Mouse (Mus musculus) gastrocnemius, postnatal 25 days (tissue): ENCODE data around the gene Slc25a12. TPM values are rescaled to one million over a fixed set of nuclear protein-coding genes. Genes with fewer than 3 reads are reported as not detected.

Experiments
- DNase-seq: peaks from one replicate; pipeline ENCODE4 v3.0.0; 2022
- total RNA-seq, 2 experiments: library from RNA; stranded (reverse); gene quantifications; 1 replicate in 1 of 2; 2 replicates in 1 of 2; pipeline ENCODE4 v1.2.3; 2021

The Slc25a12 gene
- total RNA-seq, 2 experiments from 2014 or later: 407 to 424 TPM

- no peak for DNase-seq
These were observed 57.8 kb downstream of the Slc25a12 start for GRCm38 (mm10) chr2:71309726-71310125.

GRCm38 (mm10) chr2:71306357-71306756, 61.2 kb downstream of the Slc25a12 start:
- DNase-seq: no peak

- no peak for DNase-seq
These were observed 62.7 kb downstream of the Slc25a12 start for GRCm38 (mm10) chr2:71304821-71305220.

- no peak for DNase-seq
These were observed 64.3 kb downstream of the Slc25a12 start for GRCm38 (mm10) chr2:71303221-71303620.

GRCm38 (mm10) chr2:71302156-71302663, 65.3 kb downstream of the Slc25a12 start:
- no peak for DNase-seq

GRCm38 (mm10) chr2:71298729-71299128, 68.8 kb downstream of the Slc25a12 start:
- no peak for DNase-seq

GRCm38 (mm10) chr2:71297501-71297900, 70.0 kb downstream of the Slc25a12 start:
- DNase-seq: no peak

GRCm38 (mm10) chr2:71295844-71296243, 71.7 kb downstream of the Slc25a12 start:
- no peak for DNase-seq

GRCm38 (mm10) chr2:71294489-71294888, 73.1 kb downstream of the Slc25a12 start:
- no peak for DNase-seq

GRCm38 (mm10) chr2:71293983-71294382, 73.6 kb downstream of the Slc25a12 start:
- DNase-seq: no peak

- no peak for DNase-seq
These were observed 76.0 kb downstream of the Slc25a12 start for GRCm38 (mm10) chr2:71291566-71291965.

- peak; percentile 27 for DNase-seq
These were observed 77.3 kb downstream of the Slc25a12 start for GRCm38 (mm10) chr2:71290107-71290775.

- no peak for DNase-seq
These were observed 85.6 kb downstream of the Slc25a12 start for GRCm38 (mm10) chr2:71281981-71282380.

GRCm38 (mm10) chr2:71278791-71279775, 88.5 kb downstream of the Slc25a12 start:
- DNase-seq: no peak

GRCm38 (mm10) chr2:71275734-71276133, 91.8 kb downstream of the Slc25a12 start:
- DNase-seq: no peak

- DNase-seq: peak; percentile 58
These were observed 93.4 kb downstream of the Slc25a12 start for GRCm38 (mm10) chr2:71273955-71274679.

- no peak for DNase-seq
These were observed 97.5 kb downstream of the Slc25a12 start for GRCm38 (mm10) chr2:71270085-71270484.

- no peak for DNase-seq
These were observed 98.2 kb downstream of the Slc25a12 start for GRCm38 (mm10) chr2:71269332-71269731.

GRCm38 (mm10) chr2:71268691-71269090, 98.9 kb downstream of the Slc25a12 start:
- no peak for DNase-seq

- no peak for DNase-seq
These were observed 103.0 kb downstream of the Slc25a12 start for GRCm38 (mm10) chr2:71264585-71264984.

- no peak for DNase-seq
These were observed 111.0 kb downstream of the Slc25a12 start for GRCm38 (mm10) chr2:71256581-71256980.

- no peak for DNase-seq
These were observed 112.7 kb downstream of the Slc25a12 start for GRCm38 (mm10) chr2:71254836-71255235.
